Mouse (Mus musculus) C2C12 (cell line): ENCODE results near the gene Syce3.

Experiments used
- CTCF ChIP-seq: IDR thresholded peaks from one replicate; pipeline ENCODE4 v1.5.1; 2011; ENCODE audit not compliant: control insufficient read depth, insufficient read depth, insufficient read length
- FOSL1 ChIP-seq: IDR thresholded peaks from one replicate; pipeline ENCODE4 v1.8.0; 2011; ENCODE audit warnings: mild to moderate bottlenecking, low read length; ENCODE audit not compliant: poor library complexity, insufficient read depth, severe bottlenecking
- MAX ChIP-seq: IDR thresholded peaks from one replicate; pipeline ENCODE4 v1.6.1; 2011; ENCODE audit warnings: mild to moderate bottlenecking, control low read depth

- no peak for TF ChIP-seq CTCF
- no peak for TF ChIP-seq MAX
- no peak for TF ChIP-seq FOSL1
These were observed 38.2 kb downstream of the Syce3 start for GRCm38 (mm10) chr15:89372068-89372467.
